Mouse (Mus musculus) CH12.LX (cell line): ENCODE measurements around the gene Apon. TPM values are rescaled to one million over a fixed set of nuclear protein-coding genes. Genes with fewer than 3 reads are reported as not detected.
A peak's percentile ranks its signal among the peaks of the same experiment; 100 is the strongest.

Source experiments
- DNase-seq: peaks from one replicate; pipeline ENCODE4 v3.0.0-alpha.2; 2013; ENCODE audit errors: extremely low read depth
- H3K27ac ChIP-seq: 2 replicates; pipeline ENCODE4 v1.5.1; 2012; ENCODE audit warnings: low read depth, mild to moderate bottlenecking, control low read depth, moderate library complexity; ENCODE audit not compliant: insufficient read depth
- H3K27me3 ChIP-seq: replicated peaks from 2 replicates; pipeline ENCODE3; 2012; ENCODE audit warnings: inconsistent platforms
- H3K36me3 ChIP-seq, 2 experiments: replicated peaks in 1 of 2; 2 replicates each; pipeline versions ENCODE3 to v1.6.1; 2012; ENCODE audit warnings: inconsistent platforms in 1 of 2, low read length in 1 of 2, mild to moderate bottlenecking in 1 of 2, mixed read lengths in 1 of 2, moderate library complexity in 1 of 2; ENCODE audit not compliant: control insufficient read depth in 1 of 2, insufficient read depth in 1 of 2
- H3K4me1 ChIP-seq, 2 experiments: 2 replicates each; pipeline ENCODE4 v1.6.1; 2012; ENCODE audit warnings: inconsistent platforms in 1 of 2, moderate library complexity in 1 of 2; ENCODE audit not compliant: insufficient read depth in 2 of 2, control insufficient read depth in 1 of 2
- H3K4me2 ChIP-seq: 2 replicates; pipeline ENCODE4 v1.6.1; 2012; ENCODE audit warnings: low read depth, mild to moderate bottlenecking, control low read depth; ENCODE audit not compliant: poor library complexity, insufficient read depth, severe bottlenecking
- H3K4me3 ChIP-seq, 3 experiments: fragments of 150-350 bp in 1 of 3; sonication (generic) in 1 of 3; replicated peaks in 1 of 3; 2 replicates each; pipeline versions ENCODE3 to v1.5.1; 2011 to 2012; ENCODE audit warnings: low read depth in 2 of 3, low read length in 2 of 3, mild to moderate bottlenecking in 2 of 3, moderate library complexity in 2 of 3, control low read depth in 1 of 3, improper control_type of control experiment in 1 of 3, inconsistent platforms in 1 of 3, mixed read lengths in 1 of 3; ENCODE audit not compliant: poor library complexity in 1 of 3
- H3K79me2 ChIP-seq: replicated peaks from 2 replicates; pipeline ENCODE4 v1.6.1; 2012; ENCODE audit warnings: mild to moderate bottlenecking, moderate library complexity; ENCODE audit not compliant: control insufficient read depth, poor library complexity, insufficient read depth, severe bottlenecking; ENCODE audit errors: extremely low read depth
- H3K9ac ChIP-seq: 2 replicates; pipeline ENCODE4 v1.6.1; 2012; ENCODE audit warnings: low read depth, mild to moderate bottlenecking, control low read depth, moderate library complexity; ENCODE audit not compliant: insufficient read depth
- H3K9me3 ChIP-seq: replicated peaks from 2 replicates; pipeline ENCODE3; 2012; ENCODE audit warnings: low read length, inconsistent platforms, mixed read lengths
- BHLHE40 ChIP-seq: IDR thresholded peaks from 2 replicates; pipeline ENCODE4 v1.6.1; 2011; ENCODE audit warnings: mild to moderate bottlenecking, low read depth, low read length, improper control_type of control experiment
- CHD1 ChIP-seq: IDR thresholded peaks from 2 replicates; pipeline ENCODE4 v1.6.1; 2012; ENCODE audit warnings: low read depth, low read length, improper control_type of control experiment, inconsistent platforms
- CHD2 ChIP-seq: IDR thresholded peaks from 2 replicates; pipeline ENCODE4 v1.6.1; 2011; ENCODE audit warnings: low read length, improper control_type of control experiment
- CTCF ChIP-seq, 2 experiments: IDR thresholded peaks in 1 of 2; conservative IDR thresholded peaks in 1 of 2; 2 replicates each; pipeline ENCODE4 v1.5.1; 2011 to 2012; ENCODE audit warnings: low read depth in 2 of 2, low read length in 2 of 2, improper control_type of control experiment in 1 of 2, inconsistent platforms in 1 of 2, mild to moderate bottlenecking in 1 of 2, moderate library complexity in 1 of 2
- E2F4 ChIP-seq: IDR thresholded peaks from 2 replicates; pipeline ENCODE4 v1.6.1; 2011; ENCODE audit warnings: low read depth, low read length, improper control_type of control experiment; ENCODE audit not compliant: insufficient replicate concordance
- ELF1 ChIP-seq: IDR thresholded peaks from 2 replicates; pipeline ENCODE4 v1.6.1; 2014; ENCODE audit warnings: low read depth, mild to moderate bottlenecking, inconsistent platforms, low read length, improper control_type of control experiment
- EP300 ChIP-seq: IDR thresholded peaks from 2 replicates; pipeline ENCODE4 v1.6.1; 2011; ENCODE audit warnings: low read length, improper control_type of control experiment
- ETS1 ChIP-seq: conservative IDR thresholded peaks from 2 replicates; pipeline ENCODE4 v1.6.1; 2012; ENCODE audit warnings: low read depth, mild to moderate bottlenecking, inconsistent platforms, low read length, improper control_type of control experiment, moderate library complexity
- GABPA ChIP-seq: IDR thresholded peaks from 2 replicates; pipeline ENCODE4 v1.6.1; 2012; ENCODE audit warnings: low read depth, low read length, improper control_type of control experiment, inconsistent platforms; ENCODE audit not compliant: insufficient replicate concordance
- HCFC1 ChIP-seq: IDR thresholded peaks from 2 replicates; pipeline ENCODE4 v1.6.1; 2012; ENCODE audit warnings: low read depth, mild to moderate bottlenecking, inconsistent platforms, low read length, improper control_type of control experiment
- IRF4 ChIP-seq: IDR thresholded peaks from 2 replicates; pipeline ENCODE4 v1.6.1; 2014; ENCODE audit warnings: low read depth, mild to moderate bottlenecking, inconsistent platforms, low read length, improper control_type of control experiment
- JUN ChIP-seq: IDR thresholded peaks from 2 replicates; pipeline ENCODE4 v1.6.1; 2011; ENCODE audit warnings: low read depth, mild to moderate bottlenecking, low read length, improper control_type of control experiment, moderate library complexity; ENCODE audit not compliant: insufficient read depth
- JUND ChIP-seq: conservative IDR thresholded peaks from 2 replicates; pipeline ENCODE4 v1.6.1; 2011; ENCODE audit warnings: low read depth, low read length, improper control_type of control experiment
- KAT2A ChIP-seq: IDR thresholded peaks from 2 replicates; pipeline ENCODE4 v1.6.1; 2012; ENCODE audit warnings: low read length, improper control_type of control experiment, inconsistent platforms; ENCODE audit not compliant: insufficient replicate concordance
- MAFK ChIP-seq: IDR thresholded peaks from 2 replicates; pipeline ENCODE4 v1.6.1; 2011; ENCODE audit warnings: low read length, improper control_type of control experiment; ENCODE audit not compliant: insufficient replicate concordance
- MAX ChIP-seq: IDR thresholded peaks from 2 replicates; pipeline ENCODE4 v1.6.1; 2011; ENCODE audit warnings: low read length, improper control_type of control experiment
- MAZ ChIP-seq: IDR thresholded peaks from 2 replicates; pipeline ENCODE4 v1.6.1; 2012; ENCODE audit warnings: low read depth, mild to moderate bottlenecking, inconsistent platforms, low read length, improper control_type of control experiment, moderate library complexity
- MEF2A ChIP-seq: IDR thresholded peaks from 2 replicates; pipeline ENCODE4 v1.6.1; 2014; ENCODE audit warnings: low read depth, mild to moderate bottlenecking, inconsistent platforms, low read length, improper control_type of control experiment, borderline replicate concordance
- MXI1 ChIP-seq: IDR thresholded peaks from 2 replicates; pipeline ENCODE4 v1.6.1; 2011; ENCODE audit warnings: mild to moderate bottlenecking, low read depth, low read length, improper control_type of control experiment
- MYC ChIP-seq: IDR thresholded peaks from 2 replicates; pipeline ENCODE4 v1.6.1; 2011; ENCODE audit warnings: low read depth, mild to moderate bottlenecking, improper control_type of control experiment, low read length
- NELFE ChIP-seq: IDR thresholded peaks from 2 replicates; pipeline ENCODE4 v1.6.1; 2011; ENCODE audit warnings: low read depth, low read length, improper control_type of control experiment
- NRF1 ChIP-seq: IDR thresholded peaks from 2 replicates; pipeline ENCODE4 v1.6.1; 2014; ENCODE audit warnings: low read depth, mild to moderate bottlenecking, inconsistent platforms, low read length, improper control_type of control experiment, moderate library complexity
- PAX5 ChIP-seq: IDR thresholded peaks from 2 replicates; pipeline ENCODE4 v1.6.1; 2012; ENCODE audit warnings: low read length, inconsistent platforms, mixed read lengths
- POLR2A ChIP-seq: IDR thresholded peaks from 2 replicates; pipeline ENCODE4 v1.6.1; 2011; ENCODE audit warnings: low read depth, mild to moderate bottlenecking, improper control_type of control experiment, low read length
- POLR2AphosphoS2 ChIP-seq: IDR thresholded peaks from 2 replicates; pipeline ENCODE4 v1.6.1; 2011; ENCODE audit warnings: low read depth, low read length, improper control_type of control experiment
- RAD21 ChIP-seq: IDR thresholded peaks from 2 replicates; pipeline ENCODE4 v1.6.1; 2011; ENCODE audit warnings: low read depth, mild to moderate bottlenecking, low read length, improper control_type of control experiment, moderate library complexity
- RCOR1 ChIP-seq: conservative IDR thresholded peaks from 2 replicates; pipeline ENCODE4 v1.6.1; 2012; ENCODE audit warnings: low read depth, mild to moderate bottlenecking, inconsistent platforms, low read length, improper control_type of control experiment
- SIN3A ChIP-seq: IDR thresholded peaks from 2 replicates; pipeline ENCODE4 v1.6.1; 2012; ENCODE audit warnings: low read length, improper control_type of control experiment, inconsistent platforms
- SMC3 ChIP-seq: IDR thresholded peaks from 2 replicates; pipeline ENCODE4 v1.6.1; 2011; ENCODE audit warnings: low read depth, low read length, improper control_type of control experiment
- TBP ChIP-seq: conservative IDR thresholded peaks from 2 replicates; pipeline ENCODE4 v1.6.1; 2011; ENCODE audit warnings: low read depth, low read length, improper control_type of control experiment
- TCF12 ChIP-seq: IDR thresholded peaks from 2 replicates; pipeline ENCODE4 v1.6.1; 2014; ENCODE audit warnings: low read depth, mild to moderate bottlenecking, inconsistent platforms, low read length, improper control_type of control experiment
- UBTF ChIP-seq: IDR thresholded peaks from 2 replicates; pipeline ENCODE4 v1.6.1; 2012; ENCODE audit warnings: low read depth, mild to moderate bottlenecking, inconsistent platforms, low read length, improper control_type of control experiment, moderate library complexity
- USF1 ChIP-seq: IDR thresholded peaks from 2 replicates; pipeline ENCODE4 v1.6.1; 2014; ENCODE audit warnings: low read depth, mild to moderate bottlenecking, inconsistent platforms, low read length, improper control_type of control experiment
- USF2 ChIP-seq: conservative IDR thresholded peaks from 2 replicates; pipeline ENCODE4 v1.6.1; 2011; ENCODE audit warnings: low read depth, low read length, improper control_type of control experiment
- ZC3H11A ChIP-seq: IDR thresholded peaks from 2 replicates; pipeline ENCODE4 v1.6.1; 2012; ENCODE audit warnings: low read depth, mild to moderate bottlenecking, inconsistent platforms, low read length, improper control_type of control experiment
- ZKSCAN1 ChIP-seq: IDR thresholded peaks from 2 replicates; pipeline ENCODE4 v1.6.1; 2012; ENCODE audit warnings: low read depth, inconsistent platforms, low read length, improper control_type of control experiment, borderline replicate concordance
- ZMIZ1 ChIP-seq: IDR thresholded peaks from 2 replicates; pipeline ENCODE4 v1.6.1; 2012; ENCODE audit warnings: low read depth, mild to moderate bottlenecking, inconsistent platforms, low read length, improper control_type of control experiment
- ZNF384 ChIP-seq: IDR thresholded peaks from 2 replicates; pipeline ENCODE4 v1.6.1; 2012; ENCODE audit warnings: low read depth, low read length, improper control_type of control experiment, inconsistent platforms
- dilution Hi-C: fragments of 300-500 bp; cut with MboI; formaldehyde crosslinking; loops from 2 replicates; pipeline ENCODE4 v1.14.3; 2020; ENCODE audit warnings: low sequenced_read_pairs; ENCODE audit not compliant: extremely low pct_unique_long_range_greater_than_20kb, extremely low pct_ligation_motif_present
- in situ Hi-C: fragments of 300-500 bp; cut with MboI; formaldehyde crosslinking; loops from 3 replicates; pipeline ENCODE4 v1.14.3; 2019; ENCODE audit warnings: low sequenced_read_pairs, low pct_ligation_motif_present, low pct_unique_long_range_greater_than_20kb, mixed read lengths
- polyA plus RNA-seq: library from polyadenylated mRNA; unstranded; fragments of >175 nt; gene quantifications from 2 replicates; pipeline ENCODE4 v1.2.1, GENCODE M21; 2012; ENCODE audit warnings: low read depth; ENCODE audit not compliant: insufficient read length
- total RNA-seq, 2 experiments: library from RNA; depleted of rRNA; stranded (reverse); fragments of 300-350 nt in 1 of 2; fragments of >200 nt in 1 of 2; gene quantifications; 2 replicates each; pipeline ENCODE4 v1.2.3; 2012 to 2014

Apon gene
- total and polyA plus RNA-seq, 3 experiments, result 0.30 to 0.80 (median 0.62) TPM

GRCm38 (mm10) chr10:128258953-128259352 is 5.1 kb downstream of the Apon start:
- peaks cover 0 to 8% of the 10 kb centered on the region in 2 experiments for H3K36me3 ChIP-seq
- peak; percentile 90 for DNase-seq
- H3K27ac ChIP-seq, result peak overlapping the region; percentile 97
- peaks cover 33 to 69% of the 10 kb centered on the region in 2 experiments for H3K4me1 ChIP-seq
- H3K9ac ChIP-seq, result peak overlapping the region; percentile 53
- no peak overlapping the region for H3K4me3 ChIP-seq
- no peaks in the 10 kb centered on the region for H3K9me3 ChIP-seq
- peak overlapping the region; percentile 58 for H3K4me2 ChIP-seq
- H3K79me2 ChIP-seq, result no peaks in the 10 kb centered on the region
- dilution Hi-C loops, result no loop called here
- peak; percentile 90 for TF ChIP-seq TCF12
- TF ChIP-seq CHD1, result no peak
- TF ChIP-seq JUND, result peak; percentile 85
- TF ChIP-seq UBTF, result 0 out of 2 replicates have a peak, but pooled peaks have one; percentile 53
- peak; percentile 83 for TF ChIP-seq BHLHE40
- no peak for TF ChIP-seq MYC
- no peak for TF ChIP-seq PAX5
- TF ChIP-seq ETS1, result peak; percentile 96
- peak; percentile 57 for TF ChIP-seq POLR2A
- no peak for TF ChIP-seq RAD21
- no peak for TF ChIP-seq ZMIZ1
- peak; percentile 58 for TF ChIP-seq ELF1
- no peak for TF ChIP-seq USF2
- TF ChIP-seq MXI1, result no peak; the same call in 1 of the 2 replicates
- TF ChIP-seq EP300, result peak; percentile 84
- no peak for TF ChIP-seq E2F4
- peak; percentile 73; the same call in 1 of the 2 replicates for TF ChIP-seq MEF2A
- no peak for TF ChIP-seq ZKSCAN1
- TF ChIP-seq USF1, result no peak
- TF ChIP-seq SIN3A, result peak; percentile 83; the same call in 1 of the 2 replicates
- TF ChIP-seq IRF4, result peak; percentile 92
- TF ChIP-seq ZNF384, result no peak; the same call in 1 of the 2 replicates
- TF ChIP-seq TBP, result peak; percentile 81
- no peak for TF ChIP-seq CHD2
- TF ChIP-seq NELFE, result no peak
- TF ChIP-seq GABPA, result no peak
- TF ChIP-seq SMC3, result no peak
- TF ChIP-seq MAFK, result no peak
- TF ChIP-seq KAT2A, result no peak
- no peak for TF ChIP-seq NRF1
- no peak for TF ChIP-seq POLR2AphosphoS2
- TF ChIP-seq ZC3H11A, result no peak
- no peak for TF ChIP-seq CTCF (conservative IDR thresholded peaks at IDR 0.05 in 1 of 2, IDR thresholded peaks at IDR 0.05 in 1 of 2; ENCODE audit: low read depth in 2 of 2, low read length in 2 of 2)
- no peak for TF ChIP-seq RCOR1
- no peak for TF ChIP-seq HCFC1
- TF ChIP-seq MAZ, result no peak
- peak; percentile 73; the same call in 1 of the 2 replicates for TF ChIP-seq JUN
- peak; percentile 18; the same call in 1 of the 2 replicates for TF ChIP-seq MAX
- in situ Hi-C loops, result no loop called here
- no peaks in the 10 kb centered on the region for H3K27me3 ChIP-seq
